16 mouse cellular contexts compared by ENCODE assay signal in genomic region chr15:95467195-95467594, GRCm38 (mm10).
DNase-seq lines count a peak whose midpoint lies in the region; ATAC-seq and TF ChIP-seq lines count a peak whose summit lies in the region.
"Had no signal": no experiment of that assay in that cellular context is flagged by ENCODE, and none has a peak within 500 bp of the region (broad histone marks: within the 10 kb centered on the region; RNA-seq: fewer than 3 reads in every experiment).

No protein-coding gene starts in this region.

- no peak for ATAC-seq in CD4-positive, CD25-positive, alpha-beta regulatory T cell, adult 4 months
- ATAC-seq in kidney, postnatal 0 days (replicated peaks; ENCODE audit: low FRiP score, low read depth): no peak
- ATAC-seq in liver, embryonic 12.5 days: no peak
- ATAC-seq: intestine, embryonic 15.5 days had no signal

- H3K4me2 ChIP-seq in kidney, postnatal 0 days (ENCODE audit: low read length): peak overlapping the region; percentile 7; the same call in 1 of the 2 replicates
- no peak overlapping the region for H3K4me2 ChIP-seq in CH12.LX (ENCODE audit: insufficient read depth, low read depth, poor library complexity, severe bottlenecking)
- no peak overlapping the region for H3K4me2 ChIP-seq in liver, embryonic 12.5 days
- H3K4me2 ChIP-seq: heart, embryonic 13.5 days; intestine, embryonic 15.5 days; limb, embryonic 13.5 days had no signal

- H3K4me3 ChIP-seq in kidney, postnatal 0 days (replicated peaks; ENCODE audit: low read depth, low read length): no peak overlapping the region
- no peak overlapping the region for H3K4me3 ChIP-seq in kidney, adult 2 months (ENCODE audit: insufficient read depth, low read depth, low read length)
- H3K4me3 ChIP-seq in CH12.LX (replicated peaks in 1 of 3; ENCODE audit: low read depth in 2 of 3, low read length in 2 of 3, poor library complexity in 1 of 3): no peak overlapping the region
- no peak overlapping the region for H3K4me3 ChIP-seq in liver, embryonic 12.5 days
- H3K4me3 ChIP-seq: heart, embryonic 13.5 days; intestine, embryonic 15.5 days; limb, embryonic 13.5 days had no signal

- no peaks in the 10 kb centered on the region for H3K79me2 ChIP-seq in CH12.LX (replicated peaks; ENCODE audit: control insufficient read depth, extremely low read depth, insufficient read depth, poor library complexity, severe bottlenecking)

- in situ Hi-C loops in CH12.LX (cut with MboI; ENCODE audit: low pct_ligation_motif_present, low pct_unique_long_range_greater_than_20kb, low sequenced_read_pairs): no loop called here

- dilution Hi-C loops in CH12.LX (cut with MboI; ENCODE audit: extremely low pct_ligation_motif_present, extremely low pct_unique_long_range_greater_than_20kb, low sequenced_read_pairs): no loop called here

- no peak for TF ChIP-seq POLR2A in kidney, adult 2 months (IDR thresholded peaks at IDR 0.05; ENCODE audit: low read depth, low read length)
- TF ChIP-seq POLR2A in CH12.LX (IDR thresholded peaks at IDR 0.05; ENCODE audit: low read depth, low read length): no peak

- DNase-seq in CD4-positive, CD25-positive, alpha-beta regulatory T cell, adult 2 months (ENCODE audit: low read depth, low spot score): peak; percentile 3
- DNase-seq in kidney, postnatal 0 days (ENCODE audit: low spot score): peak; percentile 23
- DNase-seq in kidney, adult 2 months: no peak
- DNase-seq in CH12.LX (ENCODE audit: extremely low read depth): no peak
- peak; percentile 4 for DNase-seq in induced T-regulatory cell, adult 2 months (ENCODE audit: low read depth)
- DNase-seq in layer of hippocampus, adult 8-10 months (ENCODE audit: low spot score in 2 of 2): no peak
- DNase-seq: cerebellum, adult 9-11 months; gastrocnemius, postnatal 14 days; lung, postnatal 14 days; right cerebral cortex, postnatal 25 days had no signal

- H3K9me3 ChIP-seq in kidney, postnatal 0 days (replicated peaks; ENCODE audit: low read length): no peaks in the 10 kb centered on the region
- H3K9me3 ChIP-seq in CH12.LX (replicated peaks; ENCODE audit: low read length): peaks cover 64% of the 10 kb centered on the region
- no peaks in the 10 kb centered on the region for H3K9me3 ChIP-seq in liver, embryonic 12.5 days (replicated peaks)
- H3K9me3 ChIP-seq: heart, embryonic 13.5 days; intestine, embryonic 15.5 days; limb, embryonic 13.5 days had no signal

- no peak overlapping the region for H3K27ac ChIP-seq in kidney, postnatal 0 days
- H3K27ac ChIP-seq in kidney, adult 2 months (ENCODE audit: insufficient read depth, low read depth, low read length): no peak overlapping the region
- no peak overlapping the region for H3K27ac ChIP-seq in CH12.LX (ENCODE audit: insufficient read depth, low read depth)
- no peak overlapping the region for H3K27ac ChIP-seq in liver, embryonic 12.5 days
- H3K27ac ChIP-seq: heart, embryonic 13.5 days; intestine, embryonic 15.5 days; limb, embryonic 13.5 days had no signal

- WGBS in kidney, postnatal 0 days: 34% methylated on average over 6 of the region's 6 CpGs
- WGBS in kidney, adult 2 months: 34% methylated on average over 6 of the region's 6 CpGs
- 45% methylated on average over 6 of the region's 6 CpGs for WGBS in liver, embryonic 12.5 days (ENCODE audit: insufficient replicate concordance)

- TF ChIP-seq CTCF in kidney, postnatal 0 days (IDR thresholded peaks at IDR 0.05; ENCODE audit: low read depth): no peak
- TF ChIP-seq CTCF in kidney, adult 2 months (conservative IDR thresholded peaks at IDR 0.05; ENCODE audit: insufficient read depth, insufficient read length, low read depth, low read length): no peak
- TF ChIP-seq CTCF in CH12.LX (conservative IDR thresholded peaks at IDR 0.05 in 1 of 2, IDR thresholded peaks at IDR 0.05 in 1 of 2; ENCODE audit: low read depth in 2 of 2, low read length in 2 of 2): no peak

- H3K27me3 ChIP-seq in kidney, postnatal 0 days (ENCODE audit: insufficient read depth, low read length): no peaks in the 10 kb centered on the region
- H3K27me3 ChIP-seq in kidney, adult 2 months (replicated peaks; ENCODE audit: control insufficient read depth, insufficient read depth, low read length): no peaks in the 10 kb centered on the region
- no peaks in the 10 kb centered on the region for H3K27me3 ChIP-seq in CH12.LX (replicated peaks)
- no peaks in the 10 kb centered on the region for H3K27me3 ChIP-seq in liver, embryonic 12.5 days (replicated peaks)
- H3K27me3 ChIP-seq: heart, embryonic 13.5 days; intestine, embryonic 15.5 days; limb, embryonic 13.5 days had no signal

- H3K4me1 ChIP-seq in kidney, postnatal 0 days (replicated peaks; ENCODE audit: insufficient read depth, low read length): no peaks in the 10 kb centered on the region
- no peaks in the 10 kb centered on the region for H3K4me1 ChIP-seq in kidney, adult 2 months (ENCODE audit: control insufficient read depth, insufficient read depth, low read length)
- no peaks in the 10 kb centered on the region for H3K4me1 ChIP-seq in CH12.LX (ENCODE audit: control insufficient read depth in 1 of 2, insufficient read depth in 2 of 2)
- H3K4me1 ChIP-seq in liver, embryonic 12.5 days: no peaks in the 10 kb centered on the region
- H3K4me1 ChIP-seq: heart, embryonic 13.5 days; intestine, embryonic 15.5 days; limb, embryonic 13.5 days had no signal

- no peak for TF ChIP-seq RAD21 in CH12.LX (IDR thresholded peaks at IDR 0.05; ENCODE audit: low read depth, low read length)

- H3K36me3 ChIP-seq in kidney, postnatal 0 days (ENCODE audit: insufficient read depth, low read length): no peaks in the 10 kb centered on the region
- H3K36me3 ChIP-seq in kidney, adult 2 months (ENCODE audit: control insufficient read depth, insufficient read depth, low read length): no peaks in the 10 kb centered on the region
- H3K36me3 ChIP-seq in CH12.LX (replicated peaks in 1 of 2; ENCODE audit: control insufficient read depth in 1 of 2, insufficient read depth in 1 of 2, low read length in 1 of 2): no peaks in the 10 kb centered on the region
- H3K36me3 ChIP-seq in liver, embryonic 12.5 days: no peaks in the 10 kb centered on the region
- H3K36me3 ChIP-seq: G1E; heart, embryonic 13.5 days; intestine, embryonic 15.5 days; limb, embryonic 13.5 days had no signal

- no peak for TF ChIP-seq EP300 in CH12.LX (IDR thresholded peaks at IDR 0.05; ENCODE audit: low read length)

- no peak overlapping the region for H3K9ac ChIP-seq in kidney, postnatal 0 days (ENCODE audit: low read depth, low read length)
- no peak overlapping the region for H3K9ac ChIP-seq in CH12.LX (ENCODE audit: insufficient read depth, low read depth)
- no peak overlapping the region for H3K9ac ChIP-seq in liver, embryonic 12.5 days
- H3K9ac ChIP-seq: heart, embryonic 13.5 days; intestine, embryonic 15.5 days; limb, embryonic 13.5 days had no signal

TF ChIP-seq in CH12.LX, 34 proteins besides CTCF, POLR2A, EP300 and RAD21:
- TF ChIP-seq MAFK (IDR thresholded peaks at IDR 0.05; ENCODE audit: insufficient replicate concordance, low read length): peak; percentile 31; the same call in 1 of the 2 replicates
- no peak for TF ChIP-seq TBP (conservative IDR thresholded peaks at IDR 0.05; ENCODE audit: low read depth, low read length)

Comparison
In these comparisons a context has a peak if more than half of its experiments do, and no peak if none do; other contexts are left out.
1. DNase-seq: peak in CD4-positive, CD25-positive, alpha-beta regulatory T cell, adult 2 months (single experiment), kidney, postnatal 0 days (single experiment) and induced T-regulatory cell, adult 2 months (single experiment); none in kidney, adult 2 months (single experiment), CH12.LX (single experiment) and layer of hippocampus, adult 8-10 months (0 of 2).